Comparison of ENCODE assay signal across 8 mouse cellular contexts in genomic region chr3:95042838-95043229, GRCm38 (mm10). TPM values are rescaled to one million over a fixed set of nuclear protein-coding genes. Genes with fewer than 3 reads are reported as not detected.
DNase-seq lines count a peak whose midpoint lies in the region; ATAC-seq and TF ChIP-seq lines count a peak whose summit lies in the region.

No protein-coding gene starts in this region.

- no peaks in the 10 kb centered on the region for H3K9me3 ChIP-seq in lung, postnatal 0 days (ENCODE audit: low read length)
- no peaks in the 10 kb centered on the region for H3K9me3 ChIP-seq in embryonic facial prominence, embryonic 15.5 days (replicated peaks)
- no peaks in the 10 kb centered on the region for H3K9me3 ChIP-seq in limb, embryonic 11.5 days (ENCODE audit: control insufficient read depth, low read length)
- H3K9me3 ChIP-seq in neural tube, embryonic 14.5 days (ENCODE audit: control insufficient read depth, low read length): no peaks in the 10 kb centered on the region

- DNase-seq in lung, postnatal 0 days (ENCODE audit: low spot score): no peak
- no peak for DNase-seq in lung, postnatal 36 days
- DNase-seq in limb, embryonic 11.5 days (ENCODE audit: low spot score): no peak
- no peak for DNase-seq in spleen, postnatal 4 days (ENCODE audit: low spot score in 2 of 2)
- no peak for DNase-seq in embryo, embryonic 11 days
- DNase-seq in right cerebral cortex, postnatal 4 days: no peak

- peak overlapping the region; percentile 73 for H3K4me3 ChIP-seq in lung, postnatal 0 days (ENCODE audit: low read depth, low read length)
- H3K4me3 ChIP-seq in embryonic facial prominence, embryonic 15.5 days (replicated peaks): peak overlapping the region; percentile 96
- H3K4me3 ChIP-seq in limb, embryonic 11.5 days (ENCODE audit: low read depth, low read length): peak overlapping the region; percentile 89; the same call in 1 of the 2 replicates
- H3K4me3 ChIP-seq in neural tube, embryonic 14.5 days (ENCODE audit: low read depth, low read length): peak overlapping the region; percentile 88

- H3K4me1 ChIP-seq in lung, postnatal 0 days (ENCODE audit: insufficient read depth, low read depth, low read length): peaks cover 5% of the 10 kb centered on the region; the same call in 1 of the 2 replicates
- peaks cover 8% of the 10 kb centered on the region for H3K4me1 ChIP-seq in embryonic facial prominence, embryonic 15.5 days
- H3K4me1 ChIP-seq in limb, embryonic 11.5 days (ENCODE audit: control insufficient read depth, insufficient read depth, low read length): peaks cover 5% of the 10 kb centered on the region
- H3K4me1 ChIP-seq in neural tube, embryonic 14.5 days (ENCODE audit: control insufficient read depth, insufficient read depth, low read length): peaks cover 7% of the 10 kb centered on the region

- H3K9ac ChIP-seq in lung, postnatal 0 days (replicated peaks; ENCODE audit: low read depth): no peak overlapping the region
- peak overlapping the region; percentile 26; the same call in 1 of the 2 replicates for H3K9ac ChIP-seq in embryonic facial prominence, embryonic 15.5 days
- no peak overlapping the region for H3K9ac ChIP-seq in limb, embryonic 11.5 days (ENCODE audit: low read length)
- peak overlapping the region; percentile 81; the same call in 1 of the 2 replicates for H3K9ac ChIP-seq in neural tube, embryonic 14.5 days (replicated peaks; ENCODE audit: low read depth, low read length)

- peak; percentile 59 for ATAC-seq in lung, postnatal 0 days
- ATAC-seq in embryonic facial prominence, embryonic 15.5 days (ENCODE audit: insufficient number of reproducible peaks, low FRiP score, low TSS enrichment, low read depth): 0 out of 2 replicates have a peak, but pooled peaks have one; percentile 26
- ATAC-seq in limb, embryonic 11.5 days (ENCODE audit: insufficient number of reproducible peaks, low FRiP score, low TSS enrichment, low read depth): peak; percentile 65
- peak; percentile 66 for ATAC-seq in neural tube, embryonic 14.5 days (ENCODE audit: low read depth)

- H3K36me3 ChIP-seq in lung, postnatal 0 days (ENCODE audit: insufficient read depth, low read length): no peaks in the 10 kb centered on the region
- H3K36me3 ChIP-seq in embryonic facial prominence, embryonic 15.5 days: peaks cover 3% of the 10 kb centered on the region; the same call in 1 of the 2 replicates
- H3K36me3 ChIP-seq in limb, embryonic 11.5 days (ENCODE audit: control insufficient read depth, insufficient read depth, low read length): no peaks in the 10 kb centered on the region; the same call in 1 of the 2 replicates
- H3K36me3 ChIP-seq in neural tube, embryonic 14.5 days (ENCODE audit: control insufficient read depth, insufficient read depth, low read length): no peaks in the 10 kb centered on the region; the same call in 1 of the 2 replicates

- WGBS in lung, postnatal 0 days: 8% methylated on average over 7 of the region's 7 CpGs
- WGBS in embryonic facial prominence, embryonic 15.5 days: 24% methylated on average over 7 of the region's 7 CpGs
- 30% methylated on average over 7 of the region's 7 CpGs for WGBS in limb, embryonic 11.5 days
- WGBS in neural tube, embryonic 14.5 days: 27% methylated on average over 7 of the region's 7 CpGs

- peak overlapping the region; percentile 71 for H3K27ac ChIP-seq in lung, postnatal 0 days (ENCODE audit: low read length)
- peak overlapping the region; percentile 73 for H3K27ac ChIP-seq in embryonic facial prominence, embryonic 15.5 days (replicated peaks)
- no peak overlapping the region for H3K27ac ChIP-seq in limb, embryonic 11.5 days (replicated peaks; ENCODE audit: low read depth, low read length)
- H3K27ac ChIP-seq in neural tube, embryonic 14.5 days (ENCODE audit: low read depth, low read length): 0 out of 2 replicates have a peak overlapping the region, but pooled peaks have one; percentile 12

- H3K27me3 ChIP-seq in lung, postnatal 0 days (replicated peaks; ENCODE audit: insufficient read depth, low read length): no peaks in the 10 kb centered on the region
- H3K27me3 ChIP-seq in embryonic facial prominence, embryonic 15.5 days: no peaks in the 10 kb centered on the region
- H3K27me3 ChIP-seq in limb, embryonic 11.5 days (ENCODE audit: control insufficient read depth, insufficient read depth, low read length): no peaks in the 10 kb centered on the region
- no peaks in the 10 kb centered on the region for H3K27me3 ChIP-seq in neural tube, embryonic 14.5 days (ENCODE audit: control insufficient read depth, insufficient read depth, low read length)

- no peak for TF ChIP-seq CTCF in lung, postnatal 0 days (IDR thresholded peaks at IDR 0.05)

- peak overlapping the region; percentile 63 for H3K4me2 ChIP-seq in lung, postnatal 0 days (replicated peaks; ENCODE audit: low read depth, low read length)
- H3K4me2 ChIP-seq in embryonic facial prominence, embryonic 15.5 days (replicated peaks): peak overlapping the region; percentile 54
- peak overlapping the region; percentile 40 for H3K4me2 ChIP-seq in limb, embryonic 11.5 days (ENCODE audit: low read depth, severe bottlenecking)
- H3K4me2 ChIP-seq in neural tube, embryonic 14.5 days (ENCODE audit: low read depth, low read length): peak overlapping the region; percentile 47

- TF ChIP-seq EP300 in lung, postnatal 0 days (IDR thresholded peaks at IDR 0.05): no peak

RNA-seq across cellular contexts. Expression of gene Psmd4, which starts 0.4 kb away (rescaled TPM):
- 170 and 185 TPM in 2 replicates for polyA plus RNA-seq in lung, postnatal 0 days (2015; fragmentation: Nextera tagmentation; extraction: Ambion mirVana)
- 265 and 267 TPM in 2 replicates for polyA plus RNA-seq in embryonic facial prominence, embryonic 15.5 days (2015; fragmentation: Nextera tagmentation; extraction: Ambion mirVana)
- 331 and 340 TPM in 2 replicates for polyA plus RNA-seq in limb, embryonic 11.5 days (2014; fragmentation: Nextera tagmentation; extraction: Ambion mirVana)
- polyA plus RNA-seq in neural tube, embryonic 14.5 days (2014; fragmentation: Nextera tagmentation; extraction: Ambion mirVana): 252 and 260 TPM in 2 replicates

RNA-seq across cellular contexts. Expression of gene Zfp687, which starts 27.6 kb away (rescaled TPM):
- 9.9 and 10.1 TPM in 2 replicates for polyA plus RNA-seq in lung, postnatal 0 days (2015; fragmentation: Nextera tagmentation; extraction: Ambion mirVana)
- polyA plus RNA-seq in embryonic facial prominence, embryonic 15.5 days (2015; fragmentation: Nextera tagmentation; extraction: Ambion mirVana): 21.4 and 25.2 TPM in 2 replicates
- 28.5 and 33.5 TPM in 2 replicates for polyA plus RNA-seq in limb, embryonic 11.5 days (2014; fragmentation: Nextera tagmentation; extraction: Ambion mirVana)
- polyA plus RNA-seq in neural tube, embryonic 14.5 days (2014; fragmentation: Nextera tagmentation; extraction: Ambion mirVana): 15.4 and 17.2 TPM in 2 replicates

Comparison
In these comparisons a context has a peak if more than half of its experiments do, and no peak if none do; other contexts are left out.
1. H3K9ac ChIP-seq: peak in embryonic facial prominence, embryonic 15.5 days (single experiment) and neural tube, embryonic 14.5 days (single experiment); none in lung, postnatal 0 days (single experiment) and limb, embryonic 11.5 days (single experiment).
2. Peak in every context shown above with its lines, with median percentiles within 50 percentile points of each other: ATAC-seq, H3K4me2 ChIP-seq and H3K4me3 ChIP-seq.